Mouse (Mus musculus) thymus, postnatal 14 days (tissue): ENCODE results near the gene Pdlim5.

ENCODE experiments used
- DNase-seq: peaks from one replicate; pipeline ENCODE4 v3.0.0; 2021

The Pdlim5 gene

GRCm38 (mm10) chr3:142394000-142394411 lies 1.5 kb downstream of the Pdlim5 start:
- no peak for DNase-seq

- DNase-seq = no peak
Observed at GRCm38 (mm10) chr3:142391531-142391930, 4.0 kb downstream of the Pdlim5 start.

- DNase-seq = no peak
Observed at GRCm38 (mm10) chr3:142390288-142390687, 5.2 kb downstream of the Pdlim5 start.

- no peak for DNase-seq
Observed at GRCm38 (mm10) chr3:142388189-142388588, 7.3 kb downstream of the Pdlim5 start.

GRCm38 (mm10) chr3:142386505-142386904 lies 9.0 kb downstream of the Pdlim5 start:
- DNase-seq = no peak

GRCm38 (mm10) chr3:142385690-142386089 lies 9.8 kb downstream of the Pdlim5 start:
- DNase-seq = no peak

- no peak for DNase-seq
Observed at GRCm38 (mm10) chr3:142376638-142377037, 18.9 kb downstream of the Pdlim5 start.

GRCm38 (mm10) chr3:142375106-142375505 lies 20.4 kb downstream of the Pdlim5 start:
- DNase-seq = no peak

- no peak for DNase-seq
Observed at GRCm38 (mm10) chr3:142372465-142373147, 22.9 kb downstream of the Pdlim5 start.

GRCm38 (mm10) chr3:142368411-142368810 lies 27.1 kb downstream of the Pdlim5 start:
- DNase-seq = no peak

GRCm38 (mm10) chr3:142362092-142362491 lies 33.4 kb downstream of the Pdlim5 start:
- no peak for DNase-seq

GRCm38 (mm10) chr3:142358951-142359350 lies 36.5 kb downstream of the Pdlim5 start:
- DNase-seq = no peak

GRCm38 (mm10) chr3:142356661-142357060 lies 38.8 kb downstream of the Pdlim5 start:
- DNase-seq = peak; percentile 36

GRCm38 (mm10) chr3:142353218-142353617 lies 42.3 kb downstream of the Pdlim5 start:
- no peak for DNase-seq

GRCm38 (mm10) chr3:142350513-142350912 lies 45.0 kb downstream of the Pdlim5 start:
- DNase-seq = no peak

GRCm38 (mm10) chr3:142348816-142349631 lies 46.5 kb downstream of the Pdlim5 start:
- no peak for DNase-seq

- DNase-seq = no peak
Observed at GRCm38 (mm10) chr3:142346261-142346660, 49.2 kb downstream of the Pdlim5 start.

GRCm38 (mm10) chr3:142345235-142346125 lies 50.0 kb downstream of the Pdlim5 start:
- no peak for DNase-seq

GRCm38 (mm10) chr3:142343786-142344185 lies 51.7 kb downstream of the Pdlim5 start:
- no peak for DNase-seq

GRCm38 (mm10) chr3:142340701-142341100 lies 54.8 kb downstream of the Pdlim5 start:
- no peak for DNase-seq

GRCm38 (mm10) chr3:142339440-142340251 lies 55.9 kb downstream of the Pdlim5 start:
- no peak for DNase-seq

GRCm38 (mm10) chr3:142338058-142338457 lies 57.4 kb downstream of the Pdlim5 start:
- DNase-seq = no peak
